Mouse (Mus musculus) adrenal gland, adult (tissue): ENCODE measurements around the gene Olfr998.
"Not testable (repeated sequence)": the region's sequence is repeated elsewhere in the genome, so short reads cannot be mapped to it uniquely, and the experiment has no call there.

Experiments
- DNase-seq, 2 experiments: peaks; one replicate each; pipeline ENCODE4 v3.0.0; 2022 to 2023; ENCODE audit warnings: low spot score in 1 of 2; ENCODE audit not compliant: inconsistent age in 2 of 2

Olfr998 gene

GRCm38 (mm10) chr2:85588648-85589047 lies at the start of gene Olfr998:
Olfr998 (plus strand) TSS chr2:85588948.
- not testable (repeated sequence) for DNase-seq

- peak; percentile 34 to 83 for DNase-seq
Observed at GRCm38 (mm10) chr2:85554806-85555205, 33.9 kb upstream of the Olfr998 start.

GRCm38 (mm10) chr2:85560226-85560625 lies 28.5 kb upstream of the Olfr998 start:
- peak in 1 of 2 experiments; percentile 76 for DNase-seq

- DNase-seq, result peak; percentile 49 to 84
Observed at GRCm38 (mm10) chr2:85561187-85561586, 27.6 kb upstream of the Olfr998 start.

- no peak for DNase-seq
Observed at GRCm38 (mm10) chr2:85578915-85579314, 9.8 kb upstream of the Olfr998 start, which contains the start of gene Olfr996. Olfr996 (plus strand) TSS chr2:85579215.

GRCm38 (mm10) chr2:85611803-85612202 lies 23.1 kb downstream of the Olfr998 start, which contains the start of gene Olfr1000:
Olfr1000 (minus strand) TSS chr2:85611903.
- DNase-seq, result no peak
